Mouse (Mus musculus) midbrain, embryonic 12.5 days (tissue): ENCODE measurements at regions not wholly inside any gene's neighbourhood (a gene's known extent, or its start where the extent isn't known, plus 50 kb on each side); places are given as distances from the start of the nearest gene placed in this dataset.
A peak's percentile ranks its signal among the peaks of the same experiment; 100 is the strongest.

Experiments
- ATAC-seq: fragments of 200-750 bp; cut with Nextera tagmentation; 2 replicates; pipeline ENCODE4 v1.8.0; 2017; ENCODE audit warnings: low read depth, moderate TSS enrichment, moderate library complexity; ENCODE audit not compliant: low FRiP score
- H3K27ac ChIP-seq: fragments of 300-500 bp; sonication (generic); replicated peaks from 2 replicates; pipeline ENCODE4 v1.5.1; 2016; ENCODE audit warnings: mild to moderate bottlenecking
- H3K27me3 ChIP-seq: fragments of 300-500 bp; sonication (generic); 2 replicates; pipeline ENCODE4 v1.6.1; 2016; ENCODE audit warnings: mild to moderate bottlenecking
- H3K36me3 ChIP-seq: fragments of 300-500 bp; sonication (generic); 2 replicates; pipeline ENCODE4 v1.6.1; 2016
- H3K4me1 ChIP-seq: fragments of 300-500 bp; sonication (generic); 2 replicates; pipeline ENCODE4 v1.6.1; 2016
- H3K4me2 ChIP-seq: fragments of 300-500 bp; sonication (generic); replicated peaks from 2 replicates; pipeline ENCODE4 v1.6.1; 2016; ENCODE audit warnings: mild to moderate bottlenecking, moderate library complexity
- H3K4me3 ChIP-seq: fragments of 300-500 bp; sonication (generic); 2 replicates; pipeline ENCODE4 v1.5.1; 2016; ENCODE audit warnings: mild to moderate bottlenecking
- H3K9ac ChIP-seq: fragments of 300-500 bp; sonication (generic); replicated peaks from 2 replicates; pipeline ENCODE4 v1.6.1; 2016; ENCODE audit warnings: mild to moderate bottlenecking, moderate library complexity
- H3K9me3 ChIP-seq: fragments of 300-500 bp; sonication (generic); 2 replicates; pipeline ENCODE4 v1.6.1; 2016; ENCODE audit warnings: mild to moderate bottlenecking
- WGBS: fragments of 180-500 bp; shearing (Covaris S2); methylation state at CpG from one replicate; pipeline ENCODE4 v1.1.7; 2016; 5-methylcytosine and 5-hydroxymethylcytosine counted together

GRCm38 (mm10) chr9:60931290-60931689 is 136.9 kb downstream of the Uaca start:
- no peaks in the 10 kb centered on the region for H3K36me3 ChIP-seq
- no peak overlapping the region for H3K4me3 ChIP-seq
- H3K27me3 ChIP-seq = no peaks in the 10 kb centered on the region; the same call in 1 of the 2 replicates
- no peaks in the 10 kb centered on the region for H3K4me1 ChIP-seq
- no peak for ATAC-seq
- no peak overlapping the region for H3K27ac ChIP-seq
- no peak overlapping the region for H3K4me2 ChIP-seq
- no peak overlapping the region for H3K9ac ChIP-seq
- no peaks in the 10 kb centered on the region for H3K9me3 ChIP-seq
- 91% methylated on average over 1 of the region's 1 CpGs for WGBS

- H3K4me3 ChIP-seq = no peak overlapping the region
- no peaks in the 10 kb centered on the region for H3K36me3 ChIP-seq
- 91% methylated on average over 9 of the region's 9 CpGs for WGBS
- no peaks in the 10 kb centered on the region for H3K9me3 ChIP-seq
- peaks cover 12% of the 10 kb centered on the region for H3K4me1 ChIP-seq
- H3K27ac ChIP-seq = no peak overlapping the region
- no peak for ATAC-seq
- no peak overlapping the region for H3K9ac ChIP-seq
- peaks cover 16% of the 10 kb centered on the region; the same call in 1 of the 2 replicates for H3K27me3 ChIP-seq
- H3K4me2 ChIP-seq = no peak overlapping the region
Observed at GRCm38 (mm10) chr9:60936937-60937336, 142.6 kb downstream of the Uaca start.

GRCm38 (mm10) chr9:60939858-60940804 is 145.8 kb downstream of the Uaca start:
- Histone ChIP-seq H3K27me3 (peaks cover 26% of the 10 kb centered on the region), H3K4me1 (peaks cover 15% of the 10 kb centered on the region), H3K4me2 (0 out of 2 replicates have a peak overlapping the region, but pooled peaks have one; percentile 15), H3K9ac (no peak overlapping the region), H3K27ac (0 out of 2 replicates have a peak overlapping the region, but pooled peaks have one; percentile 15), H3K4me3 (no peak overlapping the region), H3K36me3 (no peaks in the 10 kb centered on the region), H3K9me3 (no peaks in the 10 kb centered on the region)
- 20% methylated on average over 18 of the region's 18 CpGs for WGBS
- ATAC-seq = peak; percentile 78

- no peaks in the 10 kb centered on the region for H3K36me3 ChIP-seq
- ATAC-seq = no peak
- H3K9ac ChIP-seq = no peak overlapping the region
- peaks cover 23% of the 10 kb centered on the region for H3K27me3 ChIP-seq
- no peak overlapping the region for H3K4me2 ChIP-seq
- peaks cover 24% of the 10 kb centered on the region for H3K4me1 ChIP-seq
- no peak overlapping the region for H3K4me3 ChIP-seq
- no peaks in the 10 kb centered on the region for H3K9me3 ChIP-seq
- no peak overlapping the region for H3K27ac ChIP-seq
- 75% methylated on average over 15 of the region's 15 CpGs for WGBS
Observed at GRCm38 (mm10) chr9:60947363-60947762, 153.0 kb downstream of the Uaca start.

- no peaks in the 10 kb centered on the region for H3K9me3 ChIP-seq
- no peak overlapping the region for H3K9ac ChIP-seq
- ATAC-seq = no peak
- no peak overlapping the region for H3K4me3 ChIP-seq
- H3K27me3 ChIP-seq = peaks cover 16% of the 10 kb centered on the region
- WGBS = 65% methylated on average over 10 of the region's 10 CpGs
- H3K4me2 ChIP-seq = no peak overlapping the region
- no peak overlapping the region for H3K27ac ChIP-seq
- peaks cover 22% of the 10 kb centered on the region for H3K4me1 ChIP-seq
- no peaks in the 10 kb centered on the region for H3K36me3 ChIP-seq
Observed at GRCm38 (mm10) chr9:60948531-60949070, 154.3 kb downstream of the Uaca start.

- Histone ChIP-seq H3K4me3 (no peak overlapping the region), H3K9me3 (no peaks in the 10 kb centered on the region), H3K9ac (no peak overlapping the region), H3K4me1 (peaks cover 22% of the 10 kb centered on the region), H3K27me3 (peaks cover 15% of the 10 kb centered on the region), H3K4me2 (no peak overlapping the region), H3K27ac (peak overlapping the region; percentile 75; the same call in 1 of the 2 replicates), H3K36me3 (no peaks in the 10 kb centered on the region)
- WGBS = 90% methylated on average over 5 of the region's 5 CpGs
- no peak for ATAC-seq
Observed at GRCm38 (mm10) chr9:60950161-60950560, 155.8 kb downstream of the Uaca start.

- Histone ChIP-seq H3K27me3 (peaks cover 8% of the 10 kb centered on the region), H3K9me3 (no peaks in the 10 kb centered on the region), H3K4me3 (no peak overlapping the region), H3K27ac (peak overlapping the region; percentile 75), H3K4me2 (no peak overlapping the region; the same call in 1 of the 2 replicates), H3K4me1 (peaks cover 22% of the 10 kb centered on the region), H3K9ac (no peak overlapping the region; the same call in 1 of the 2 replicates), H3K36me3 (no peaks in the 10 kb centered on the region)
- WGBS = 6% methylated on average over 10 of the region's 10 CpGs
- ATAC-seq = peak; percentile 44; the same call in 1 of the 2 replicates
Observed at GRCm38 (mm10) chr9:60951071-60951561, 156.8 kb downstream of the Uaca start.

GRCm38 (mm10) chr9:60957438-60957837 is 163.1 kb downstream of the Uaca start:
- WGBS = 64% methylated on average over 5 of the region's 5 CpGs
- H3K4me3 ChIP-seq = no peak overlapping the region
- no peak overlapping the region for H3K4me2 ChIP-seq
- no peaks in the 10 kb centered on the region for H3K36me3 ChIP-seq
- H3K27me3 ChIP-seq = 0 out of 2 replicates have a peak, but pooled peaks cover 3% of the 10 kb centered on the region
- H3K9me3 ChIP-seq = no peaks in the 10 kb centered on the region
- no peaks in the 10 kb centered on the region for H3K4me1 ChIP-seq
- no peak overlapping the region for H3K27ac ChIP-seq
- ATAC-seq = no peak
- no peak overlapping the region for H3K9ac ChIP-seq

- Histone ChIP-seq H3K9ac (no peak overlapping the region), H3K4me2 (no peak overlapping the region), H3K36me3 (no peaks in the 10 kb centered on the region), H3K27me3 (no peaks in the 10 kb centered on the region), H3K4me3 (no peak overlapping the region), H3K27ac (no peak overlapping the region), H3K4me1 (no peaks in the 10 kb centered on the region), H3K9me3 (no peaks in the 10 kb centered on the region)
- ATAC-seq = no peak
- 92% methylated on average over 6 of the region's 6 CpGs for WGBS
Observed at GRCm38 (mm10) chr9:60959537-60959936, 165.2 kb downstream of the Uaca start.

- Histone ChIP-seq H3K4me1 (no peaks in the 10 kb centered on the region), H3K9ac (no peak overlapping the region), H3K4me2 (no peak overlapping the region), H3K27ac (no peak overlapping the region), H3K4me3 (no peak overlapping the region), H3K36me3 (no peaks in the 10 kb centered on the region), H3K27me3 (no peaks in the 10 kb centered on the region), H3K9me3 (no peaks in the 10 kb centered on the region)
- ATAC-seq = no peak
- WGBS = 83% methylated on average over 4 of the region's 4 CpGs
Observed at GRCm38 (mm10) chr9:60962086-60962485, 167.7 kb downstream of the Uaca start.

GRCm38 (mm10) chr9:60965641-60966040 is 171.3 kb downstream of the Uaca start:
- Histone ChIP-seq H3K9ac (no peak overlapping the region), H3K27me3 (no peaks in the 10 kb centered on the region; the same call in 1 of the 2 replicates), H3K36me3 (no peaks in the 10 kb centered on the region), H3K9me3 (no peaks in the 10 kb centered on the region), H3K27ac (no peak overlapping the region), H3K4me2 (no peak overlapping the region), H3K4me3 (no peak overlapping the region), H3K4me1 (peaks cover 5% of the 10 kb centered on the region; the same call in 1 of the 2 replicates)
- no peak for ATAC-seq
- 95% methylated on average over 1 of the region's 1 CpGs for WGBS
